Mouse (Mus musculus): ENCODE results near the gene Angpt4.

Angpt4 gene

GRCm38 (mm10) chr2:151915111-151915510 lies 4.1 kb downstream of the Angpt4 start:
- no peak for DNase-seq

- peak; percentile 61 to 68 for DNase-seq
Measured at GRCm38 (mm10) chr2:151916061-151916831, 5.2 kb downstream of the Angpt4 start.

- DNase-seq, result peak; percentile 59 to 67
Measured at GRCm38 (mm10) chr2:151919140-151919539, 8.1 kb downstream of the Angpt4 start.

- no peak for DNase-seq
Measured at GRCm38 (mm10) chr2:151921068-151921467, 10.1 kb downstream of the Angpt4 start.

- DNase-seq, result no peak
Measured at GRCm38 (mm10) chr2:151921596-151921995, 10.6 kb downstream of the Angpt4 start.

GRCm38 (mm10) chr2:151924276-151924675 lies 13.3 kb downstream of the Angpt4 start:
- no peak for DNase-seq

GRCm38 (mm10) chr2:151925715-151926114 lies 14.7 kb downstream of the Angpt4 start:
- DNase-seq, result peak; percentile 63 to 83

GRCm38 (mm10) chr2:151927103-151927502 lies 16.1 kb downstream of the Angpt4 start:
- no peak for DNase-seq

GRCm38 (mm10) chr2:151930389-151931074 lies 19.5 kb downstream of the Angpt4 start:
- peak; percentile 74 to 93 for DNase-seq

- peak; percentile 19 to 67 for DNase-seq
Measured at GRCm38 (mm10) chr2:151937893-151938292, 26.9 kb downstream of the Angpt4 start.

GRCm38 (mm10) chr2:151938780-151939200 lies 27.8 kb downstream of the Angpt4 start:
- DNase-seq, result peak in 1 of 2 experiments; percentile 32

GRCm38 (mm10) chr2:151939651-151940420 lies 28.8 kb downstream of the Angpt4 start:
- no peak for DNase-seq

- DNase-seq, result peak; percentile 51 to 74
Measured at GRCm38 (mm10) chr2:151941269-151941668, 30.3 kb downstream of the Angpt4 start.

- no peak for DNase-seq
Measured at GRCm38 (mm10) chr2:151944106-151944505, 33.1 kb downstream of the Angpt4 start.

- DNase-seq, result no peak
Measured at GRCm38 (mm10) chr2:151947617-151948016, 36.6 kb downstream of the Angpt4 start.

- DNase-seq, result no peak
Measured at GRCm38 (mm10) chr2:151948311-151948710, 37.3 kb downstream of the Angpt4 start.

GRCm38 (mm10) chr2:151949082-151949774 lies 38.2 kb downstream of the Angpt4 start:
- no peak for DNase-seq

- DNase-seq, result no peak
Measured at GRCm38 (mm10) chr2:151953665-151954064, 42.7 kb downstream of the Angpt4 start.

- DNase-seq, result no peak
Measured at GRCm38 (mm10) chr2:151956500-151957137, 45.6 kb downstream of the Angpt4 start.

GRCm38 (mm10) chr2:151959274-151959673 lies 48.3 kb downstream of the Angpt4 start:
- DNase-seq, result no peak

GRCm38 (mm10) chr2:151961284-151962196 lies 50.5 kb downstream of the Angpt4 start:
- DNase-seq, result no peak

Data from kidney, postnatal 36 days (tissue).